Mouse (Mus musculus): ENCODE measurements around the gene Slc25a21. TPM values are rescaled to one million over a fixed set of nuclear protein-coding genes. Genes with fewer than 3 reads are reported as not detected.

Gene Slc25a21
- polyA plus RNA-seq, 1 experiment from 2014 or later: 1.2 TPM

- Histone ChIP-seq H3K9me3 (ENCODE audit: control insufficient read depth, low read length) (no peaks in the 10 kb centered on the region), H3K4me2 (replicated peaks; ENCODE audit: low read depth) (no peak overlapping the region), H3K27ac (replicated peaks) (no peak overlapping the region), H3K4me3 (ENCODE audit: low read depth, low read length) (no peak overlapping the region), H3K27me3 (ENCODE audit: control insufficient read depth, insufficient read depth, low read length) (no peaks in the 10 kb centered on the region), H3K36me3 (ENCODE audit: control insufficient read depth, insufficient read depth, low read length) (no peaks in the 10 kb centered on the region), H3K9ac (ENCODE audit: low read length) (no peak overlapping the region), H3K4me1 (replicated peaks; ENCODE audit: control insufficient read depth, insufficient read depth) (no peaks in the 10 kb centered on the region)
- WGBS: 32% methylated on average over 8 of the region's 8 CpGs
- no peak for DNase-seq (ENCODE audit: low spot score)
- ATAC-seq (ENCODE audit: low FRiP score, low TSS enrichment): no peak
- TF ChIP-seq EP300 (optimal IDR thresholded peaks at IDR 0.05) (no peak), CTCF (IDR thresholded peaks at IDR 0.05; ENCODE audit: low read depth) (no peak)
Measured at GRCm38 (mm10) chr12:57118602-57119001, 78.7 kb downstream of the Slc25a21 start.

GRCm38 (mm10) chr12:57115516-57115915, 81.8 kb downstream of the Slc25a21 start:
- WGBS: 78% methylated on average over 10 of the region's 10 CpGs
- no peaks in the 10 kb centered on the region for H3K4me1 ChIP-seq (replicated peaks; ENCODE audit: control insufficient read depth, insufficient read depth)

GRCm38 (mm10) chr12:57109363-57109762, 87.9 kb downstream of the Slc25a21 start:
- DNase-seq (ENCODE audit: low spot score) (no peak), ATAC-seq (ENCODE audit: low FRiP score, low TSS enrichment) (no peak)
- H3K4me1 ChIP-seq (replicated peaks; ENCODE audit: control insufficient read depth, insufficient read depth): no peaks in the 10 kb centered on the region
- no peaks in the 10 kb centered on the region for H3K9me3 ChIP-seq (ENCODE audit: control insufficient read depth, low read length)
- 85% methylated on average over 4 of the region's 4 CpGs for WGBS
- no peak overlapping the region for H3K4me3 ChIP-seq (ENCODE audit: low read depth, low read length)
- TF ChIP-seq EP300 (optimal IDR thresholded peaks at IDR 0.05): no peak
- no peak for TF ChIP-seq CTCF (IDR thresholded peaks at IDR 0.05; ENCODE audit: low read depth)
- no peak overlapping the region for H3K4me2 ChIP-seq (replicated peaks; ENCODE audit: low read depth)
- H3K36me3 ChIP-seq (ENCODE audit: control insufficient read depth, insufficient read depth, low read length): no peaks in the 10 kb centered on the region
- H3K9ac ChIP-seq (ENCODE audit: low read length): no peak overlapping the region
- no peaks in the 10 kb centered on the region for H3K27me3 ChIP-seq (ENCODE audit: control insufficient read depth, insufficient read depth, low read length)
- H3K27ac ChIP-seq (replicated peaks): no peak overlapping the region

More at GRCm38 (mm10) chr12:57115516-57115915, 81.8 kb downstream of the Slc25a21 start:
- TF ChIP-seq CTCF (IDR thresholded peaks at IDR 0.05; ENCODE audit: low read depth): no peak
- no peak for TF ChIP-seq EP300 (optimal IDR thresholded peaks at IDR 0.05)
- Histone ChIP-seq H3K9ac (ENCODE audit: low read length) (no peak overlapping the region), H3K9me3 (ENCODE audit: control insufficient read depth, low read length) (no peaks in the 10 kb centered on the region), H3K27ac (replicated peaks) (no peak overlapping the region), H3K27me3 (ENCODE audit: control insufficient read depth, insufficient read depth, low read length) (no peaks in the 10 kb centered on the region), H3K4me3 (ENCODE audit: low read depth, low read length) (no peak overlapping the region), H3K36me3 (ENCODE audit: control insufficient read depth, insufficient read depth, low read length) (no peaks in the 10 kb centered on the region), H3K4me2 (replicated peaks; ENCODE audit: low read depth) (no peak overlapping the region)
- ATAC-seq (ENCODE audit: low FRiP score, low TSS enrichment): no peak
- DNase-seq (ENCODE audit: low spot score): no peak

GRCm38 (mm10) chr12:57102322-57102721, 95.0 kb downstream of the Slc25a21 start:
- Histone ChIP-seq H3K9ac (ENCODE audit: low read length) (no peak overlapping the region), H3K36me3 (ENCODE audit: control insufficient read depth, insufficient read depth, low read length) (no peaks in the 10 kb centered on the region), H3K4me2 (replicated peaks; ENCODE audit: low read depth) (no peak overlapping the region), H3K4me3 (ENCODE audit: low read depth, low read length) (no peak overlapping the region), H3K27ac (replicated peaks) (no peak overlapping the region), H3K4me1 (replicated peaks; ENCODE audit: control insufficient read depth, insufficient read depth) (no peaks in the 10 kb centered on the region), H3K9me3 (ENCODE audit: control insufficient read depth, low read length) (no peaks in the 10 kb centered on the region), H3K27me3 (ENCODE audit: control insufficient read depth, insufficient read depth, low read length) (no peaks in the 10 kb centered on the region)
- WGBS: 86% methylated on average over 1 of the region's 1 CpGs
- no peak for TF ChIP-seq CTCF (IDR thresholded peaks at IDR 0.05; ENCODE audit: low read depth)
- no peak for TF ChIP-seq EP300 (optimal IDR thresholded peaks at IDR 0.05)
- no peak for ATAC-seq (ENCODE audit: low FRiP score, low TSS enrichment)
- DNase-seq (ENCODE audit: low spot score): no peak

GRCm38 (mm10) chr12:57100549-57100948, 96.7 kb downstream of the Slc25a21 start:
- Histone ChIP-seq H3K27me3 (ENCODE audit: control insufficient read depth, insufficient read depth, low read length) (no peaks in the 10 kb centered on the region), H3K9me3 (ENCODE audit: control insufficient read depth, low read length) (no peaks in the 10 kb centered on the region), H3K27ac (replicated peaks) (no peak overlapping the region), H3K4me3 (ENCODE audit: low read depth, low read length) (no peak overlapping the region), H3K4me2 (replicated peaks; ENCODE audit: low read depth) (no peak overlapping the region), H3K36me3 (ENCODE audit: control insufficient read depth, insufficient read depth, low read length) (no peaks in the 10 kb centered on the region), H3K4me1 (replicated peaks; ENCODE audit: control insufficient read depth, insufficient read depth) (no peaks in the 10 kb centered on the region), H3K9ac (ENCODE audit: low read length) (no peak overlapping the region)
- TF ChIP-seq EP300 (optimal IDR thresholded peaks at IDR 0.05): no peak
- WGBS: 79% methylated on average over 4 of the region's 4 CpGs
- ATAC-seq (ENCODE audit: low FRiP score, low TSS enrichment) (no peak), DNase-seq (ENCODE audit: low spot score) (no peak)

GRCm38 (mm10) chr12:57099066-57099465, 98.2 kb downstream of the Slc25a21 start:
- H3K9ac ChIP-seq (ENCODE audit: low read length): no peak overlapping the region
- no peak overlapping the region for H3K4me3 ChIP-seq (ENCODE audit: low read depth, low read length)
- DNase-seq (ENCODE audit: low spot score): no peak
- no peak overlapping the region for H3K4me2 ChIP-seq (replicated peaks; ENCODE audit: low read depth)
- no peaks in the 10 kb centered on the region for H3K4me1 ChIP-seq (replicated peaks; ENCODE audit: control insufficient read depth, insufficient read depth)
- H3K9me3 ChIP-seq (ENCODE audit: control insufficient read depth, low read length): no peaks in the 10 kb centered on the region
- no peak for TF ChIP-seq EP300 (optimal IDR thresholded peaks at IDR 0.05)
- TF ChIP-seq CTCF (IDR thresholded peaks at IDR 0.05; ENCODE audit: low read depth): no peak
- no peak overlapping the region for H3K27ac ChIP-seq (replicated peaks)
- ATAC-seq (ENCODE audit: low FRiP score, low TSS enrichment): no peak
- WGBS: 58% methylated on average over 3 of the region's 3 CpGs
- no peaks in the 10 kb centered on the region for H3K36me3 ChIP-seq (ENCODE audit: control insufficient read depth, insufficient read depth, low read length)
- H3K27me3 ChIP-seq (ENCODE audit: control insufficient read depth, insufficient read depth, low read length): no peaks in the 10 kb centered on the region
